Mouse (Mus musculus) heart, postnatal 10 days (tissue): ENCODE measurements at regions not wholly inside any gene's neighbourhood (a gene's known extent, or its start where the extent isn't known, plus 50 kb on each side); places are given as distances from the start of the nearest gene placed in this dataset.
A peak's percentile ranks its signal among the peaks of the same experiment; 100 is the strongest.

Experiments used
- DNase-seq, 2 experiments: peaks; one replicate each; pipeline ENCODE4 v3.0.0; 2021
- intact Hi-C: fragments of 180-260 bp; cut with DNase I; formaldehyde crosslinking; loops from one replicate; pipeline ENCODE4 v1.15.1; 2025

DNA sequence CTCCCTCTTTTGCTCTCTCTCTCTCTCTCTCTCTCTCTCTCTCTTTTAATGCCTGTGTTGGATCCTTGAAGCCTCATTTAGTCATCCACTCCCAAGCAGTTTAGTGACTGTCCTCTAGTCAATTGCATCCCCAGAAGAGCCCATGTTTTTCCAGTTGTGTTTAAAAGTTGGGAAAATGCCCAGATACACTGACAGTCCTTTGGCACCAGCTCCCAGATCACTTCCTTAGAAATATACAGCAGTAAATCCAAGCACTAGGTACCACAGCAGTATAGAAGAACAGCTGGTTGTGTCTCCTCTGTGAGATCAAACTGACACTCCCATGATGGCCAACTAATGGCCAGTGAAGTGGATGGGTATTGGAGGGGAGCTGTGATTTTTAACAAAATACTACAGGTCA is 634.7 kb upstream of the Kirrel3 start:
- intact Hi-C loops, result no loop called here
- peak; percentile 21 to 28 for DNase-seq

DNA sequence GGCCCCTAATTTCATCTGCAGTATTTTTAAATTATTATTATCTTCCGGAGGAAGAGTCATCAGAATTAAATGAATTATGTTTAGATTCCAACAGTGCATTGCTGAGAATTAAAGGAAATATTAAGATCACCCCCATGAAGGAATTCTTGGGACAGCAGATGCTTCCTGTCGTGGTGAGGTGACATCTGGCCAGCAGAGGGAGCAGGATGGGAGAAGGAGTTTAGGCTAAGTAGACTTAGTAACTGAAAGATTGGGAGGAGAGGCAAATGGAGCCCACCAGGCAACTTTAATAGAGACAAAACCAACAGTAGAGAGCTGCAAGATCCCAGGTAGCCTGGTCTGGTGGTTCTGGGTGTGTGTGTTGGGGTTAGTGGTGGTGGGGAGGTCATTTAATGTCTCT is 629.5 kb upstream of the Kirrel3 start:
- intact Hi-C loops, result no loop called here

DNA sequence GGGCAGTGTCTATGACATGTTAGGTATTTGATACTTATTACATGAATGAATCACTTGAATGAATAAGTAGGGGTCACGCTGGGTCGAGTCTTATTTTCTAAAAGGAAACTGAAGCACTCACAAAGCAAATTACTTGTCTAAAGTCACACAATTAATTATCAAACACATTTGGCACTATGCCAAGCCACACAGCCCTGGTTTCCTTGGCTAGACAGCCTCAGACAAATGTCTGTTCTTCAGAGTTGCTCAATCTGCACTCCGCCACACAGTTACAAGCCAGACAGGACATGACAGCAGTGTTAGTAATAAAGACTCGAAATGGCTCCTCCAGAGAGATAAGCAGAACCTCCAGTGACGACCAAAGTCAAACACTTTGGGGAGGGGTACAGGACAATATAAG is 627.2 kb upstream of the Kirrel3 start:
- peak; percentile 3 to 10 for DNase-seq
- intact Hi-C loops, result no loop called here

More for the DNA sequence above, 629.5 kb upstream of the Kirrel3 start:
- peak; percentile 32 to 56 for DNase-seq

DNA sequence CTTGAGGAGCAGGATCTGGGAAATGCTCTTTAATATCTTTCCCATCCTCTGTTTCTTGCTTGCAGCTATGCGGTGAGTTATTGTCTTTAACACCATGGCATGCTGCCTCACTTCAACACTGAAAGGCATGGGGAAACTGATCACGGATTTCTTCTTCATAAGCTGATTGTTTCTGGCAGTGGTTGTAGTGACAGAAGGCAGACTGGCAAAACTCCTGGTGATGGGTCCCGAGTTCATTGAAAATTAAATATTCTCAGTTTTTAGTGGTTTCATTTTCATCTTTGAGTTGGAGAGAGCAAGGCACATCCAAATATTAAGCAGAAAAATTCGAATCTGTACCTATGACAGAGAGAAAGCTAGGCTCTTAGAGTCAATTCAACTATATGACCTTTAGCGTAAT is 617.0 kb upstream of the Kirrel3 start:
- intact Hi-C loops, result no loop called here

DNA sequence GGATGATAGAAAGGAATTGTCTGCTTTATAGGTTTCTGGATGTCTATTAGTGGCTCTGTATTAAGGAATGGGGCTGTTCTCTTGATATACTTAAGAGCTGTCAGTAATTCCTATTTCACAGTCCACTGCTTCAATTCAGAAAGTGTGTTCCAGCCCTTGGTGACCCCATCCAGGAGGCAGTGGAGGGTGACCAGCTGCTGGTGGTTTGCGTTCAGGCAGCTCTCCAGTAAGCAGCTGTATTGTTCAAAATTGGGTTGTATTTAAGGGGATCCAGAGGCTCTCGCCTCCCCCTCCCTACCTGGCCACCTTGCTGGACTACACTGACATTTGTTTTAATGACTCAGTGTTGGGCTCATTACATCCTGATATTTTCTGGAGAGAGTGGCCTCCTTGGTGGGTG is 598.4 kb upstream of the Kirrel3 start:
- intact Hi-C loops, result no loop called here
- DNase-seq, result no peak

More for the DNA sequence above, 617.0 kb upstream of the Kirrel3 start:
- no peak for DNase-seq

DNA sequence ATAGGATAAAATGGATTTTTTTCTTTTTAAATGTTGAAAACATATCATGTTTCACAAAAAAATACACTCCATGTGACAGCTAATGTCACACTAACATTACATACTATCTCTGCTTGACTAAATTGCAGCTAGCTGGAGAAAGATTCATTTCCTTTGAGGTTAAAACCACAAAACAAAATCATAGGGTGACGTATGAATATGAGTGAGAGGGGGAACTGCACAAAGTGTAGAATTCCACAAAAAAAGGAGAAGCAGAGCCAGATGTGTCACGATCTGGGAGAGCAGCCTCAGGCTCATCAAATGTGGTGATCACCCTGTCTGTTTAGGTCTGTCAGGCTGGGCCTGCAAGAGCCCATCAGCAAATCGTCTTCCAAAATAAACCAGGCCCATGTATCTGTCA is 593.7 kb upstream of the Kirrel3 start:
- intact Hi-C loops, result no loop called here
- peak; percentile 2 to 7 for DNase-seq

DNA sequence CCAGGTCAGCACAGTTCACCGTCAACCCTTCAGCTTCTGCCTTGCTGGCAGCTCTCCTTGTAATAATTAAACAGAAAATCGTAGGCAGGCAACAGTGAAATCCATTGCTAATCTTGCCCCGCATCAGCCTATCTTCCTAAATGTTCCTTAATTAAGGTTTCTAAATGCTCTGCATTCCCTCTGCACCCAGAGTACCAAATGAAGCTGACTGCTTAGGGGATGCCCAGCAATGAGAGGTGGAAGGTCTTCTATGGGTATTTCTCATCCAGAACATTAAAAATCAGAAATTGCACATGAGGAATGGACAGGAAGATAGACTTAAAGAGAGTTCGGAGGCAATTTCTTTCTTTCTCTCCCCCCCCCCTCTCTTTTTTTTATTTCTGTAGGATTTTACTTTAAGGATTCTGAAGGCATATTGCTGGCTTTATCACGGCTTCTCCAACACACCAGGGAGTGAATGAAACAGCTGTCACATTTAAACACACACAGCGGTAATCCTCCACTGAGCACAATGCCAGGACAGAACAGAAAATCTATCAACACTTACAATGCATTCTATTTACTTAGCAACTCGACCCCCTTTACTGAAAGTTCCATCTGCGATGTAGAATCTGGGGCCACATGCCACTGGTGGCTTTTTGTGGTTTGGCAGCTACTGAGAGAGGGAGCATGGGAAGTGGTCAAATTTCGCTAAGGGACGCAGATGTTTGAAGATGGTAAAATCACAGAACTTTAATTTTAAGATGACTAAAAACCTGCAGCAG is 584.2 kb upstream of the Kirrel3 start:
- DNase-seq, result peak; percentile 20 to 22
- intact Hi-C loops, result no loop called here

DNA sequence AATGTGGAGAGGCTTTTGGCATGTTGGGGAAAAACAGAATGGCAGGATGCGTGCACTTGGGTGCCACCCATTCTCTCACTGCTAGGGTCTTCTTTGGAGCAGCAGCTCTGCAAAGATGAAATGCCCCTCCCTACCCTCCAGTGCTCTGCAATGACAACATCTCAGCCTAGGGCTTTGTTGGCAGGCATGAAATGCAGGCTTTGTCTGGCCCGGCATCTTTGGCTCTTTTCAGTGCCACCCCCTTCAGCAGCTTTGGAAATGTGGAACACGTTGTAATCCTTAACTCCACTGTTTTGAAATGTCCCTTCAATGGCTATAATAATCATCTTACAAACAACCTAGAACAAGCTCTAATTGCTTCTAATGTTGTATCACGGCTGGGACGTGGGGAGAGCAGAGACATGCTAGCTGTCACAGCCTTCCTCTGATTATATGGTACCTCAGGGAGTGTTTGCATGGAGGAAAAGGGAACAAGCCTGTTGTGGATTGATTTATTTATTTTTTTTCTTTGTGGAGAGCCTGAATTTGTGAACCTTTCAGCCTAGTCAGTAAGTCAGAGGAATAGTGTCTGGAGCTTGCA is 581.6 kb upstream of the Kirrel3 start:
- no peak for DNase-seq
- intact Hi-C loops, result no loop called here

DNA sequence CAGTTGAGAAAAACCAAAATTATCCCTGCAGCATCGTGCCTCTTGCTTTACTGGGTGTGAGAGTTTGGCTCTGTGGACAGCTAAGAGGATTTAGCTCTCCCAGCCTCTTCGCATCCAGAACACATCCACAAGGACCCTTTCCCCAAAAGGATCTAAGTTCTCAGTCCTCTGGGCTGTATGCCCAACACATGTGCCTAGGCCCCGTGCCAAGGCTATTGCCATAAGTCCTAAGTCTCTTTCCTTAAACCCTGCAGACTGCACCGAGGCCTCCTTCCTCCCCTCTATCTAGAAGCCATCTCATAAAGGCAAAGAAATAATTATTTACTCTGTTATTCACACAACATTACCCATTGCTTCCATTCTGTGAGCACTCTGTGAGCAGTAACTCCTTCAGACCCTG is 570.8 kb upstream of the Kirrel3 start:
- intact Hi-C loops, result no loop called here
- no peak for DNase-seq

DNA sequence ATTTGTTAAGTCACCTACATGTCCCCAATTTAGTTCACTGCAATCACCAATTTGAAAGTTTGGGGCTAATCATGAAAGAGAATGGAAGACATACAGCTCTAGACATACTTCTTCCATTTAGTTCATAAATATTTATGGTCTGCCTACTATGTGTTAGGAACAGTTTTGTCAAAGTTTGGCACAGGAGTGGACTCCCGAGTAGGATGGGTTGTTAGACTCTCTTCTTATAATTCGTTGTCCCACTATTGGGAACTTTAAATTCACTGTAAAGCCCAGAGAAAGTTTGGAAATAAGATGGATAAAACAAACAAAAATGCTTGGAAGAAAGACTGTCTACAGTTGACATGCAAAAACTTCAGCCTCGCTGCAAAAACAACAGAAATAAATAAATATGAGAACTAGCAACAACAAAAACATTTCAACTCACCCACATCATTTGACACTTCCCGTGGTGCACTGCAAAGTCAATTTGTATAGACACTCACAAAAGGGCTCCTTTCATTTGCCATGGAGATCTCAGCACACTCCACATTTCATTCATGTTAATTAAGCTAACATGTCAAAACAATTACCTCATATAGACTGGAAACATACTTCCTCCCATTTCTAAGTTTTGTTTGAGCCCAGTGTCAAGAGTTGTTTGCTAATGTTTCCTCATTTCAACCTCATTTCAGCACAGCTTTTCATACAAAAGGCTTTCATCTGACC is 570.2 kb upstream of the Kirrel3 start:
- intact Hi-C loops, result no loop called here
- no peak for DNase-seq

DNA sequence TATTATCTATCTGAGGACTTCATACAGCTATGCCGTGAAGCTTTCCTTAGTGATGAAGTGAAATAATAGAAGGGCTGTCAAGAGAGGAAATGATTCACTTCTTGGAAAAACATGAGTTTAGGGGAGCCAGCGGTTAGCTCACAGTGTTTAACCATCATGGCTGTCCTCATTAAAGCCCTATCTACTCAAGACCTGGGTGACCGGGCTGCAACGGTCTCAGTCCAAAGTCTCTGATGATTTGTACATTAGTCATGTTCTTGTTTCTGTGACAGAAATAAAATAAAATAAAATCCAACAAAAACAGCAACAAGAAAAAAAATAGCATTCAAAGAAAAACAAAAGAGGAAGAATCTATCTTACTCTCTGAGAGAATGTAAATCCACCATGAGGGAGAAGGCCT is 555.4 kb upstream of the Kirrel3 start:
- intact Hi-C loops, result no loop called here
- peak; percentile 12 to 22 for DNase-seq

DNA sequence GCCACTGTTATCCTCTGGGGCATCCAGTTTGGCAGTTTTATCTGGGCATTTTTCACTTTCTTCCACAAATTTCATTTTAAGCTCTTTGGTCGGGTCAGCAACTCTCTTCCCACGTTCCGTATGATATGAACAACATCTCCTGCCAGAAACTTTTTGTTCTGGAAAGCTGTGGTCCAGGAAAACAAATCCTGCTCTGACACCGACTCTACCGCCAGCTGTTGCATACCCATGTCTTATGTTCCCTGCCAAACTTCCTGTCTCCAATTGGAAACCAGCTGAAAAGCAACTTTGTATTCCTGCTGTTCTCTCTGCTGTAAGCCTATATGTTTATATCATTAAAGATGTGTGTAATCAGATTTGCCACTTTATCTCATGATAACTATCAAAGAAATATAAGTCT is 551.6 kb upstream of the Kirrel3 start:
- intact Hi-C loops, result no loop called here
- peak; percentile 44 to 50 for DNase-seq

DNA sequence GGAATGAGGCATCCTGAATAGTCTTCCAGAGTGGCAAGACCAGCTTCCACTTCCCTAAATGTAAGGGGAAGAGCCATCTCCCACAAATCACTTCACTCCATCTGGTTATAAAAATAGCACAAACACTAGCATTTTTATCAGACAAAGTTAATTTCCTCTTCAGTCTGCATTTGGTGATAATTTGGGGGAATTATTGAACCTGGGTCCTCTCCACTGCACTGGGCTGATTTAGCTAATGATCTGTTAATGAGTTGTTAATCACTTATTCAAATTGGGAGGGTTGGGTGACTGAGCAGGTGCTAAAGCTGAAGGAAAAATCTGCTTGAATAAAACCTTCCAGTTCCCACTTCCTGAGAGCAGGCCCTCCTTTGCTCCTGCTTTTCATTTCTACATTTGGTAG is 531.4 kb upstream of the Kirrel3 start:
- intact Hi-C loops, result no loop called here
- DNase-seq, result no peak
